Mouse (Mus musculus): ENCODE measurements at regions not wholly inside any gene's neighbourhood (a gene's known extent, or its start where the extent isn't known, plus 50 kb on each side); places are given as distances from the start of the nearest gene placed in this dataset.

GRCm38 (mm10) chr3:18905769-18906168, 722.7 kb downstream of the 1700064H15Rik start:
- no peak for TF ChIP-seq EP300 (IDR thresholded peaks at IDR 0.05; ENCODE audit: low read depth)
- no peak for TF ChIP-seq CTCF (IDR thresholded peaks at IDR 0.05; ENCODE audit: low read depth)

Data from liver, postnatal 0 days (tissue).